Mouse (Mus musculus) naive thymus-derived CD4-positive, alpha-beta T cell, adult 5 months (primary cell): Measurements from ENCODE around the gene Cd302. TPM values are rescaled to one million over a fixed set of nuclear protein-coding genes. Genes with fewer than 3 reads are reported as not detected.

Source experiments
- polyA plus RNA-seq: library from polyadenylated mRNA; unstranded; fragments of 100-300 nt; shearing (Covaris generic); gene quantifications from one replicate; pipeline ENCODE4 v1.2.1, GENCODE M21; 2017

The Cd302 gene
- polyA plus RNA-seq: 3.0 TPM

DNA sequence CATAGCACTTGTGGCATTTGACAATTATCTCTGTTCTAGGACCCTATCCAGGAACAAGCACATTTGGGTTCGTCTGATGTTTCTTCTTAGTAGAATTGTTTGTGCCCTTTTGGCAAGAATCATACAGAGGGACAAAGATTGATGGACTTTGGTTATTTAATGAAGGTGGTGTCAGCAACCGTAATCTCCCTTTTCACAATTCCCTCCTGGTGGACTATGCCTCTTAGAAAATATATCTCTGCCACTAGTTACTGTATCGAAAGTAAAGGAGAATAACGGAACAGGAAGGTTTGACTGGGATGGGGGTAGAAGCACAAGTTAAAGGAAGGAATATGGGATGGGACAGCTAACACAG lies at the start of gene Cd302:
TSS of gene Cd302 (minus strand) at position 22 of the 355 bp plus-strand sequence.

DNA sequence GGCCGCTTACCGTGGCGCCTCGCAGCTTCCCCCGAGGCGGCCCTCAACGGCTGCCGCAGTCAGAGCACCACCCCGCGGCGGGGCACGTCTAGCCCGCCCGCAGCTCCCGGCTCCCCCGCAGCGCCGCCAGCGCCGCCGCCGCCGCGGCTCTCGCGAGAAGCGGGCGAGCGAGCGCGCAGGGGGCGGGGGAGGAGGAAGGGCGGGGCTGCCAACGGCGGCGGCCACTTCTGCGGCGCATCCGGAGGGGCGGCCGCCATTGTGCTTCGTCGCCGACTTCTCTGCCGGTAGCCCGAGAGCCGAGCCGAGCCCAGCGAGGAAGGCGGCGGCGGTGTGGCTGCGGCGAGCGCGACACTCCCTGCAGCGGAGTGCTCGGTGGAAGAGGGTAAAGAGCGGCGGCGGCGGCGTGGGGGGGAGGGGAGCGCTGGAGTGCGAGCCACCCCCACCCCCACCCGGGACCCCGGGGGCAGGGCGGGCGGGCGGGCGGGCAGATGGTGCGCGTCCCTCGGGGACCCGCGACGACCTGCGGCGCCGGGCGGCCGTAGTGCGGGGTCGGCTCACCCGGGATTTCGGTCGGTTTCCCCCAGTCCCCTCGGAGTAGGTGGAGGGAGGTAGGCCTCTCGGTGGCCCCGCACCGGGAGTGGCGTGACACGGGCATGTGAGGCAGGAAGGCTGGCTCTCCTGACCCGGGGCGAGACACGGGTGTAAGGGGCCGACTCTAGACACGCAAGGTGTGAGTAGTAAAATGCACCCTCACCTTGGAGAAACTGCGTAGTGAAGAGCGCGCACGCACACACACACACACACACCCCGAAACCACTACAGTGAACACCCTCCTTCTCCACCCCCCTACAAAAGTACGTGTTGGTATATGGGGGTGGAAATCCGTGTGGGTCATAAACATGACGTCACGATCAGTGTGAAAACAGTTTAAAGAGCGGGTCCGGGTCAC lies 74.3 kb downstream of the Cd302 start, which contains the start of the genes Baz2b and March7:
TSS of gene Baz2b (minus strand) at position 137 of the 949 bp plus-strand sequence.
TSS of gene March7 (plus strand) at position 185 of the 949 bp plus-strand sequence.

Other genes starting within 250 kb of the Cd302 start
- gene Baz2b, start 74.6 kb downstream of the Cd302 start, polyA plus RNA-seq: 63.4 TPM
- gene March7, start 74.6 kb downstream of the Cd302 start, polyA plus RNA-seq: 265 TPM
- gene Ly75, start 98.8 kb upstream of the Cd302 start, polyA plus RNA-seq: 27.9 TPM